Mouse (Mus musculus) myocyte (in vitro differentiated cells): ENCODE data around the gene Slit3. TPM values are rescaled to one million over a fixed set of nuclear protein-coding genes. Genes with fewer than 3 reads are reported as not detected.

Experiments
- H3K27me3 ChIP-seq: one replicate; pipeline ENCODE4 v1.6.1; 2011; ENCODE audit not compliant: control insufficient read depth, insufficient read depth, insufficient read length
- H3K36me3 ChIP-seq: one replicate; pipeline ENCODE4 v1.6.1; 2011; ENCODE audit not compliant: control insufficient read depth, insufficient read depth
- H3K4me2 ChIP-seq: one replicate; pipeline ENCODE4 v1.6.1; 2011; ENCODE audit warnings: low read depth, control low read depth
- H3K4me3 ChIP-seq: one replicate; pipeline ENCODE4 v1.5.1; 2011; ENCODE audit warnings: mild to moderate bottlenecking, control low read depth, moderate library complexity
- H3K79me2 ChIP-seq: one replicate; pipeline ENCODE4 v1.6.1; 2011; ENCODE audit not compliant: control insufficient read depth, insufficient read depth
- H3ac ChIP-seq: one replicate; pipeline ENCODE4 v1.6.1; 2011; ENCODE audit not compliant: control insufficient read depth, insufficient read length
- CEBPB ChIP-seq: IDR thresholded peaks from 2 replicates; pipeline ENCODE4 v1.6.1; 2011; ENCODE audit warnings: mild to moderate bottlenecking, moderate library complexity; ENCODE audit not compliant: poor library complexity, insufficient read depth, severe bottlenecking
- E2F4 ChIP-seq: IDR thresholded peaks from one replicate; pipeline ENCODE4 v1.6.1; 2011; ENCODE audit warnings: mild to moderate bottlenecking, control low read depth, moderate library complexity; ENCODE audit not compliant: insufficient read depth
- MAX ChIP-seq: IDR thresholded peaks from one replicate; pipeline ENCODE4 v1.6.1; 2011; ENCODE audit warnings: low read depth, mild to moderate bottlenecking, control low read depth
- MYOD1 ChIP-seq, 3 experiments: IDR thresholded peaks; one replicate each; pipeline ENCODE4 v1.6.1; 2011; ENCODE audit warnings: control low read depth in 2 of 3, low read depth in 2 of 3, mild to moderate bottlenecking in 2 of 3, moderate library complexity in 1 of 3; ENCODE audit not compliant: insufficient read length in 2 of 3, control insufficient read depth in 1 of 3
- MYOG ChIP-seq, 3 experiments: IDR thresholded peaks; one replicate each; pipeline ENCODE4 v1.6.1; 2011; ENCODE audit warnings: control low read depth in 2 of 3, low read depth in 2 of 3, mild to moderate bottlenecking in 2 of 3; ENCODE audit not compliant: insufficient read length in 2 of 3, control insufficient read depth in 1 of 3, insufficient read depth in 1 of 3
- POLR2A ChIP-seq: IDR thresholded peaks from one replicate; pipeline ENCODE4 v1.6.1; 2011; ENCODE audit warnings: low read depth, mild to moderate bottlenecking, control low read depth, moderate library complexity; ENCODE audit not compliant: insufficient read length
- POLR2AphosphoS2 ChIP-seq: IDR thresholded peaks from one replicate; pipeline ENCODE4 v1.6.1; 2011; ENCODE audit warnings: low read depth, control low read depth; ENCODE audit not compliant: insufficient read length
- REST ChIP-seq: IDR thresholded peaks from one replicate; pipeline ENCODE4 v1.6.1; 2011; ENCODE audit warnings: mild to moderate bottlenecking, control low read depth, moderate library complexity; ENCODE audit not compliant: insufficient read depth, insufficient read length
- SRF ChIP-seq: IDR thresholded peaks from one replicate; pipeline ENCODE4 v1.6.1; 2011; ENCODE audit warnings: low read depth; ENCODE audit not compliant: control insufficient read depth, insufficient read length
- TCF12 ChIP-seq: IDR thresholded peaks from one replicate; pipeline ENCODE4 v1.6.1; 2011; ENCODE audit warnings: mild to moderate bottlenecking, control low read depth; ENCODE audit not compliant: poor library complexity, insufficient read depth, severe bottlenecking
- TCF3 ChIP-seq: IDR thresholded peaks from one replicate; pipeline ENCODE4 v1.6.1; 2011; ENCODE audit warnings: low read depth, control low read depth; ENCODE audit not compliant: insufficient read length
- USF1 ChIP-seq: IDR thresholded peaks from one replicate; pipeline ENCODE4 v1.6.1; 2011; ENCODE audit warnings: low read depth, mild to moderate bottlenecking, control low read depth, moderate library complexity
- polyA plus RNA-seq: library from polyadenylated mRNA; unstranded; fragments of >200 nt; fragmentation: generic; extraction: Trizol; gene quantifications from one replicate; pipeline ENCODE4 v1.2.1, GENCODE M21; 2012; ENCODE audit warnings: missing spikeins

The Slit3 gene
- polyA plus RNA-seq, 1 experiment = not detected

GRCm38 (mm10) chr11:35262289-35262941, 141.4 kb downstream of the Slit3 start:
- Histone ChIP-seq H3K4me3 (no peak overlapping the region), H3K36me3 (no peaks in the 10 kb centered on the region), H3K79me2 (no peaks in the 10 kb centered on the region), H3K4me2 (no peak overlapping the region), H3K27me3 (no peaks in the 10 kb centered on the region), H3ac (no peak overlapping the region)
- no peak for TF ChIP-seq POLR2A
- no peak for TF ChIP-seq TCF3
- TF ChIP-seq MYOD1 (IDR thresholded peaks at IDR 0.05; ENCODE audit: control insufficient read depth in 1 of 3, insufficient read length in 2 of 3, low read depth in 2 of 3) = no peak
- TF ChIP-seq TCF12 = no peak
- TF ChIP-seq E2F4 = no peak
- TF ChIP-seq USF1 = no peak
- no peak for TF ChIP-seq MYOG (IDR thresholded peaks at IDR 0.05; ENCODE audit: control insufficient read depth in 1 of 3, insufficient read depth in 1 of 3, insufficient read length in 2 of 3, low read depth in 2 of 3)
- TF ChIP-seq MAX = no peak
- no peak for TF ChIP-seq REST
- TF ChIP-seq CEBPB = no peak

GRCm38 (mm10) chr11:35264749-35265148, 143.7 kb downstream of the Slit3 start:
- H3K4me3 ChIP-seq = no peak overlapping the region
- H3ac ChIP-seq = no peak overlapping the region
- no peaks in the 10 kb centered on the region for H3K79me2 ChIP-seq
- H3K36me3 ChIP-seq = no peaks in the 10 kb centered on the region
- H3K27me3 ChIP-seq = no peaks in the 10 kb centered on the region
- TF ChIP-seq MAX (no peak), MYOD1 (IDR thresholded peaks at IDR 0.05; ENCODE audit: control insufficient read depth in 1 of 3, insufficient read length in 2 of 3, low read depth in 2 of 3) (no peak), CEBPB (no peak), REST (no peak), TCF3 (no peak), POLR2AphosphoS2 (no peak), TCF12 (no peak), MYOG (IDR thresholded peaks at IDR 0.05; ENCODE audit: control insufficient read depth in 1 of 3, insufficient read depth in 1 of 3, insufficient read length in 2 of 3, low read depth in 2 of 3) (no peak), E2F4 (no peak), SRF (no peak), POLR2A (no peak), USF1 (no peak)
- no peak overlapping the region for H3K4me2 ChIP-seq

GRCm38 (mm10) chr11:35270396-35270795, 149.4 kb downstream of the Slit3 start:
- H3K27me3 ChIP-seq = no peaks in the 10 kb centered on the region
- H3K79me2 ChIP-seq = no peaks in the 10 kb centered on the region
- H3ac ChIP-seq = no peak overlapping the region
- no peak overlapping the region for H3K4me2 ChIP-seq
- H3K36me3 ChIP-seq = no peaks in the 10 kb centered on the region
- no peak overlapping the region for H3K4me3 ChIP-seq
- no peak for TF ChIP-seq REST
- TF ChIP-seq USF1 = no peak
- no peak for TF ChIP-seq POLR2AphosphoS2
- TF ChIP-seq E2F4 = no peak
- TF ChIP-seq TCF3 = no peak
- no peak for TF ChIP-seq SRF
- TF ChIP-seq TCF12 = no peak
- no peak for TF ChIP-seq MYOG (IDR thresholded peaks at IDR 0.05; ENCODE audit: control insufficient read depth in 1 of 3, insufficient read depth in 1 of 3, insufficient read length in 2 of 3, low read depth in 2 of 3)

- H3K79me2 ChIP-seq = no peaks in the 10 kb centered on the region
Observed at GRCm38 (mm10) chr11:35273416-35273815, 152.4 kb downstream of the Slit3 start.

GRCm38 (mm10) chr11:35274036-35274435, 153.0 kb downstream of the Slit3 start:
- Histone ChIP-seq H3K79me2 (no peaks in the 10 kb centered on the region), H3K36me3 (no peaks in the 10 kb centered on the region), H3K4me3 (no peak overlapping the region), H3K4me2 (no peak overlapping the region), H3K27me3 (no peaks in the 10 kb centered on the region), H3ac (no peak overlapping the region)
- TF ChIP-seq USF1 = no peak
- no peak for TF ChIP-seq TCF12
- no peak for TF ChIP-seq POLR2AphosphoS2
- TF ChIP-seq E2F4 = no peak
- no peak for TF ChIP-seq SRF

More at GRCm38 (mm10) chr11:35273416-35273815, 152.4 kb downstream of the Slit3 start:
- TF ChIP-seq REST (no peak), SRF (no peak), TCF12 (no peak), USF1 (no peak), MYOG (IDR thresholded peaks at IDR 0.05; ENCODE audit: control insufficient read depth in 1 of 3, insufficient read depth in 1 of 3, insufficient read length in 2 of 3, low read depth in 2 of 3) (no peak), POLR2A (no peak), TCF3 (no peak)
- Histone ChIP-seq H3K4me3 (no peak overlapping the region), H3K27me3 (no peaks in the 10 kb centered on the region), H3K4me2 (no peak overlapping the region), H3K36me3 (no peaks in the 10 kb centered on the region), H3ac (no peak overlapping the region)
